Mouse (Mus musculus) c-Kit-positive CD71-negative TER-119-negative erythroid progenitor cells, embryonic 14.5 days (primary cell): ENCODE results near the gene Mlip.
"Not testable (repeated sequence)": the region's sequence is repeated elsewhere in the genome, so short reads cannot be mapped to it uniquely, and the experiment has no call there.

ENCODE experiments used
- DNase-seq: peaks from one replicate; pipeline ENCODE4 v3.0.0-alpha.2; 2013; ENCODE audit warnings: low read depth

Mlip gene

DNA sequence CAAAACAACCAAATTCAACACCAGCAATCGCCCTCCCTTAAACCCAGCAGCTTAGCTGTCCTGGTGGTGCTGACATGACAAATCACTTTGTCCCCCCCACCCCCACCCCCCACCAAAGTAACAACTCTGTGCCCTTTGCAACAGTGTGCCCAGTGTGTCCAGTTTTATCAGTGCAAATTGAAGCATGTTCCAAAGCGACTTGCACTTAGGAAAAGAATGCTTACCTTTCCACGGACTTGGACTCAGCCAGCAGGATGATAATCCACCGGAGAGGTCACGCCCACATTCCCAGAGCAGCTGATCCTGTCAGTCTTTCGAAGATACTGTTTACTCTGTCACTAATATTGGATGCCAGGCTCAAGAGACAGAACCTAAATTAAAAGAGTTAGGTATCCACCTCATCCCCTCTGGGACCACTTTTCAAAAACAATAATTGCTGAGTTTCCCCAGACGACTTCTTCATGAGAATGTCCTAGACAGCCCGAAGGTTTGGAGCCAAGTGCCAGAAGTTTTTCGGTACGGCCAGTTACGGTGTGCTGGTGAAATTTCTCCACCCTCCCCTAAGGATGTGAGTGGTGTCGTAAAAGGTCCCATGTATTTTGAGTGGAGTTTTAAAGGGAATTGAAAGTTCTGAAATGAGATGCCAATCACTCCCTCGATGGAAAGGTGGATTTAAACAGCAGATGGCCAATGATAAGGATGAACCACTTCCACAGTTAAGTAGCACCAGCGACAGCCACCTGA is at the start of gene Mlip:
Gene Mlip (minus strand): TSS at position 538 of the 744 bp plus-strand sequence.
- DNase-seq = no peak

DNA sequence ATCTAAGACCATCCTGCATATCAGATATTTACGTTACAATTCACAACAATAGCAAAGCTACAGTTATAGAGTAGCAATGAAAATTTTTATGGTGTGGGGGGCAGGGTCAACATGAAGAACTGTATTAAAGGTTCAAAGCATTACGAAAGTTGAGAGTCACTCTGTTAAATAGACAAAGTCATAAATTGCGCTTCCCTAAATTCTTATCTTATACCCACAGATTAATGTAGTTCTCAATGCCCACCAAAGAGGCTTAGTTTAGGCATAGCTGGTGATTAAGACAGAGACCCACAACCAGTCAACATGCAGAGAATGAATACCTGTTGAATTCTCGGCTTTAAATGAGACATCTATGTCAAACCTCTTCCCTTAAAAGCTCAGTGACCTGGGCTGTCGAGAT is 47.0 kb upstream of the Mlip start:
- DNase-seq = no peak

DNA sequence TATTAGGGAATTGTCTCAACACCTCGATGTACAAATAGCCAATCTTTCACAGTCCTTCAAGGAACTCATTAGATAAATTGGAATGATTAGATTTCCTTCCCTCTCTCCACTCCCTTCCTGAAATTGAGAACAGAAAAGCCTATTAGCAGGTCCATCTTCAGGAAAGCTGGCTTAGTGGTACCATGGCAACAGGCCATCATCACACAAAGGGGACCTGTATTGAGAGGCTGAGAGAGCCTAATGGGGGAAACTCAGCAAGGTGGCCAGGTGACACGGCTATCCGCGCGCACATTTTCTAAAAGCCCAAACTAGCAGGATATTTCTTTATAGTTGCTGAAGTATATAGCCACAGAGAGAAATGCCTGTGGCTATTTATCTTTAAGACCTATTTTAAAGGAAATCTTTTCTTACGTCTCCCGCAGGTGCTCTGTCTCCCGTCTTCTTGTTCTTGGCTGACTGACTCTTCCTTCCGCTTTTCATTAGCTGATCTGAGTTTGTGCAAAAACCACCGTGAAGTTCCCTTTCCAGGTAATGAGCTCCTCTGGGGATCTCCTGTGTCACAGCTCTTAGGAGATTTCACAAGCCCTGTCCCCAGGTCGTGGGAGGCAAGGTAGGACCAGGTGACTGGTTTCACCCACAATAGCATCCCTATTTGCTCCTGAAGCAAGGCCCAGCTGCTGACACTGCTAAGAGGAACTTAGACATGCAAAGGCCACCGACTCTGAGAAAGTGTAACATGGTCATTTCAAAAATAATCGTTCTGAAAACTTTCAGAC is 46.3 kb upstream of the Mlip start:
- no peak for DNase-seq

DNA sequence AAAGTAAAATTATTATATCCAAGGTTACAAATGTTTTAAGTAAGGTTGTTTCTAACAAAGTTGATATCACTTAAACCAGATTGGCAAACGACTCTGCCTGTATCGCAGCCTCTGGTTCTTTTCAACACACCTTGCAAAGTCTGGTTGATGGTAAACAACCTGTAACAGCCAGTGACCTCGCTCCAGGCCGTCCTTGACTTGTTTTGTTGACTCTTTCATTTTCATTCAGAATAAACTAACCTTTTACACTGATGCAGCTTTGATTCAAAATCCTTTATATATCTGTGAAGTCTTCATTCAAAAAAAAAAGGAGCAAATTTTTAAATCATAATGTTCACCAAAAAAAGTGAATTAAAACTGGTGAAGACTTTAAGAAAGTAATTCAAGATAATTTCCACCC is 44.3 kb upstream of the Mlip start:
- DNase-seq = no peak

DNA sequence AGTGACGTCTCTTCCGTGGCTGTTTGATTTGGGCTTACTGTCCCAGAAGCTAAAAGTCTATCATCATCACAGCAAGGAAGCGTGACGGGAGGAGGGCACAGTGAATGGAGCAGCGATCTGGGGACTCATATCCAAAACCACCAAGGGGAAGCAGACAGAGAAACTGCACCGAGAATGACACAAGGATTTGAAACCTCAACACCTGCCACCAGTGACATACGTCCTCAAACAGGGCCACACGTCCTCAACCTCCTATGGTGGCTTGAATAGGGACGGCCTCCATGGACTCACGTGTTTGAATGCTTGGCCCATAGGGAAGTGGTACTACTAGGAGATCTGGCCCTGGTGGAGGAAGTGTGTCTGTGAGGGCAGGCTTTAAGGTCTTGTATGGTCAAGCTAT is 38.5 kb upstream of the Mlip start:
- no peak for DNase-seq

DNA sequence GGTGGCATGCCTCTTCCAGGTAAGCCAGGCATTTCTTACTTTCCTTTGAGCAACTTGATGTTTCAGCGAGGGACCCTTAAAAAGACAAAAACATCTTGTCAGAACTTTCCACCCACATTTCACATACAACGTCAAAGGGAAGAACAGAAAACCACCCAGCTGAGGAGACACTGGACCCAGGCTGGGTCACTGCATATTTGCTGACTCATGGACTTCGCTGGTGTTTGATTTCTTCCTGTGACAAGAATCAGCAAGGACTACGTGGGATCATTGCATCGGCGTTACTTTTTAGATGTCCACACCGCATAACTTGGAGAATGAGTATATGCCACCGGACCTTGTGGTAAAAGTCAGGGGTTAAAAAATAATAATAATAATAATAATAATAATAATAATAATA is 36.2 kb upstream of the Mlip start:
- DNase-seq = no peak

DNA sequence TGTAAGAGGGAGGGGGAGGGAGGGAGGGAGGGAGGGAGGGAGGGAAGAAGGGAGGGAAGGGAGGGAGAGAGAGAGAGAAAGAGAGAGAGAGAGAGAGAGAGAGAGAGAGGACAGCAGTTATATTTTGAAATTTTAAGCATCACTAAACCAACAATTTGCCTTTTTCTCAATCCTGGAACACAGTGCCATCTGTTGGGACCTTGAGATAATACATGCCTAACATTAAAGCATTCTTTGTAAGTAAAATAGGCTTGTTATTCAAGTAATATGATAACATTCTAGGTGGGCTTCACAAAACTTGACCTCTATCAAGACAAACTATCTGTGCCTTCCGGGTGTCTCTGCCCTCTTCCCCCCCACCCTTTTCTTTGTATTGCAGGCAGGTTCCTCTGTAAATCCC is 34.0 kb upstream of the Mlip start:
- DNase-seq = peak; percentile 29

DNA sequence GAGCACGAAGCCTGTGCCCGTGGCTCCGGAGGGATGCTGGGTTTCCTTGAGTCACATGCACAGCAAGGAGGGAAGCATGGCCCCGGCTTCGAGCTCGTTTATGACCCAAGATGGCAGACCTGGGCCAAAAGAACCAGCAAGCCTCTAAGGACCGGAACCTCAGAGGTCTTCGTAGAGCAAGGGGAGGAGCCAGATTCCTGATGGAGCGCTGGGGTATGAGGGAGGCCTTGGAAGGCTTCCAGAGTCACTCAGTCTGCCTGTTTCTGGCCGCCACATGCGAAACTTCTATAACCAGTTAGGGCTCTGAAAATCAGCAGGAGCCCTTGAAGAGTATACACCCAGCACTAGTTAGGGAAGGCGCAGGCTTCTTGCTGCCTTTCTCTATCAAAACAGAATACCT is 32.8 kb upstream of the Mlip start:
- no peak for DNase-seq

DNA sequence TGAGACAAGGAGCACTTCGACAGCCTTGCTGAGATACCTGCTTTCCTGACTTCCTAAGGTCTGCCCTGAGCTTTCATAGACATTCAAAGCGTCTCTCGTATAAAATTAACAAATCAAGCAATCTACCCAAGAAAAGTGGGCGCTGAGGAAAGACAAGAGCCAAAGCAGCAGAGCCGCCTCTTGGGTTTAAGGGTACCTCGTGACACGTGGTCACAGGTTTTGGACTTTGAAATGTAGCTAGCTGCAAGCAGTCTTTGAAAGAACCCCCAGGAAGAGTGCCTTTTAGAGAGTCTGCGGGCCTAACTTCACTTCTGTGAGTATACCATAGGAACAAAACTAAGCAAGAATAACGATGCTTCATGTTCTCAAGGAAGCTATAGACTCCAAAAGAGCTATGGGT is 31.9 kb upstream of the Mlip start:
- no peak for DNase-seq

DNA sequence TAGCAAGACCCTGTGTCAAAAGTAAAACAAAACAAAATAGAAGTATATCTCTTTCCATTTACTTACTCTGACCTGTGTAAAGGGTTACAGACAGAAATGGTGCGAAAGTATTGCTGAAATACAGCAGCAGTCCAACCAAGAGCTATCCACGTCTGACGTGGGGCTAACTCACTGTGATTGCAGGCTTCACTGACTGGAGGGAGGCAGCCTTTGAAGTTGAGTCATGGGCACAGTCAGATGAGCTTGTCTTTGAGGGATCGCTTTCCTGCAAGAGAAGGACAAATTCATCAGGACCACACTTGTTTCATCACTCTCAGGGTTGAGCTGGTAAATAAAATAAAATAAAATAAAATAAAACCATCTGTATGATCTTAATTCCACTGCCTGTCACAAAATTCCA is 31.2 kb upstream of the Mlip start:
- DNase-seq = no peak

DNA sequence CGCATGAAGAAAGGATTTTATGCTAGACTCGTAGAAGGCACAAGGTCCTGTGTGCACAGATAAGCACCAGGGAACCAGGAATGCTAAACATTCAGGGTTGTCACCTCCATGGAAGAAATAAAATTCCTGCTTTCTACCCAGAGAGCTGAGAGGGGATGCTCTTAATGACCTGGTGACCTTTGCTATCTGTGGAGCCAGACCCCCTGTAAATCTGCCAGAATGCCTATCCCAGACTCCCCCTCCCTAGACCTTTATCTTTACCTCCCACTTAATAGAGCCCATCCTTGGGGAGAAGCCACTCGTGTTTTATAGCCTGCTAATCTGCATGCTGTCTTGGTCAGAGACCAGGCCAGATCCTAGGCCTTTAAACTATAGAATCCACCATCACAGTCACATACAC is 29.7 kb upstream of the Mlip start:
- DNase-seq = no peak

DNA sequence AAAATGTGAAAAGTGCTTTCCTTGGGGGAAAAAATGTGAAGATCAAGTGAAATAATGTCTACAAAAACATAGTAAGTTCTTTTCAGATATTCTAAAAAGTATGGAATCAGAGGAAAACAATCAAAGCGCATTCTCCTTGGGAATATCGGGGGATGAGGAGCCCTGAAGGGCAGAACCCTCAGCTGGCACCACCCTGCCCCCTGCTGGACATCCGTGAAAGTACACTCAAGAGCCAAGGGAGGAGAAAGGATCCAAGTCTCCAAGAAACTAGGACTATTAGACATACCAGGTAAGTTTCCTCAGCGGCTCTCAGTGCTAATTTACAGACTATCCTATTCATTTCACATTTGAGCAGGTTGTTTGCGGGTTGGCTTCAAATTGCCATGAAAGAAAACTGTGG is 28.8 kb upstream of the Mlip start:
- DNase-seq = peak; percentile 32

DNA sequence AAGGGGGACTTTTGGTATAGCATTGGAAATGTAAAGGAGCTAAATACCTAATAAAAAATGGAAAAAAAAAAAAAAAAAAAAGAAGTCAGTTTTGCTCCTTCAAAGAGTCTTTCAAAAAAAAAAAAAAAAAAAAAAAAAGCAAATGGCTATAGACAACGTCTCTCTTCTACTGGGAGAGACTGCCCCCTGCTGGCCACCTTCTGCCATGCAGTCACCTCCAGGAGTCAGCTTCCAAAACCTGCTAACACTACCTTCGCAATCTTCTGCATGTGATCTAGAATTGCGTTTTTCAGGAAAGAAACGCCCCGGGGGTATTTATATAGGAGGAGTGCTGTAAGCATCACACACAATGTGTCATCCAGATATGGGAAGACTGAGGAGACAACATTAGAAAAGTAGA is 26.9 kb upstream of the Mlip start:
- peak; percentile 33 for DNase-seq

DNA sequence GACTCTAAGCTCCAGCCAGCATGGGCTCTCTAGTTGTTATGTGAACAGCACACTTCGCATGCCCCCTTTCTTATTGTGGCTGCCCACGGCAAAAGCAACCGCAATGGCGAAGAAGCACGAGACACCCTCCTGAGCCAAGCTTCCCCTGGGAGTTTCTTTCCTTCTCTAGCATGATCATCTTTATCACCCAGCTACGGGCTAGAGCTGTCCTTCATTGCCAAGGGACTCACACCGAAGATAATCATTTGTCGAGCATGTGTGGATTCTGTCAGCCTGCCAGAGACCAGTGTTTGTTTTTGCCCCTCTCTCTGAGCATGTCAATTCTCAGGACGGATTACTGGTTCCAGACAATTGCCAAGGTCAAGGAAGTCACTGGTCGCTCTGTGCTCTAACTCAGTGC is 24.9 kb upstream of the Mlip start:
- DNase-seq = no peak

DNA sequence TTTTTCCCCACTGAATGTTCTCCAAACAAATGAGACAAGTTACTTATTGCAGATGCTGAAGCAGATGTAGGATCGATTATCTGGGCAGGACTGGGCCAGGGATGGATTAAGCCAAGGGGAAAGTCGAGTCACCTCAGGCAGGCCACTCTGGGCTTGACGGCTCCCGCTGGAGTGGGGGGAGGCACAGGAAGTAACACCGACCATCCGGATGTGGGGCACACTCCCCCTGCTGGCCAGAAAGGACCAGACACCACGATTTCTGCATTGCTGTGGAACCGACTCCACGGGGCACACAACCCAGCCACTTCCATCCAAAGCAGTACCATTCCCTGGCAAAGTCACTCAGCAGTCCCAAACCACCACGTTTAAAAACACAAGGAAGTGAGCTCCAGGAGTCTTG is 24.3 kb upstream of the Mlip start:
- DNase-seq = peak; percentile 22

DNA sequence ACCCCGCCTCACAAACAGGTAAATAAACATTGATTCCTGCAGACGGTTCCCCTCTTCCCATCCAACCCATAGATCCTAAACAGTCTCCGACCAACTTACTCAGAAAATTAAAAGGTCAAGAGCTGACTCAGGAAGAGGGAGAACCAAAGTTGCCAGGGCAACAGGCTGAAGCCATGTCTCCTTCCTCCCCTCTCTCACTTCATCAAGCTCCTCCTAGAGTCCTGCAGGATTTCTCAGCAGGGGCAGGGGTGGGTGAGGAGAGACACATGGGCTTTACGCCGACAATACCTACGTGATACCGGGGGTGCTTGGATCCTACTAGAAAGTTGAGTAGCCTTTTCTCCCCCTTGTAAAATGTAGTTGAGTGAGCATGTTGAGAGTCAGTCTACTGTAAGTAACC is 23.8 kb upstream of the Mlip start:
- no peak for DNase-seq

DNA sequence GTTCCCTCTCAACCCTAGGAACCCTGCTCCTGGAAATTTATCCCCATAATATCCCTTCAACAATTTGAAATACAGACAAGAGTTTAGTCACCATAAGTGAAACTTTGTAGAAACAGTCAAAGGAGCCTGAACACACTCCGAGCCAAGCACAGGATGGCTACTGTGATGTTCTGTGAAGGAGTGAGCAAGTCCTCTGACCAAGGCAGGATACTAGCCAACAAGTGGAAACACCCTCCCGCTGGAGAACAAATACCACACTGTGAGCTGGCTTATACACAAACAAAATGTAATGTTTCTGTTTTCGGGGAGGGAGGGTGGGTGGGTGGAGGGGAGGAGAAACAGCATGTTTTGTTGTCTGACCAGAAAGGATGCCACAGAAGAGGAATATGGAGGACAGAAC is 17.9 kb upstream of the Mlip start:
- no peak for DNase-seq

DNA sequence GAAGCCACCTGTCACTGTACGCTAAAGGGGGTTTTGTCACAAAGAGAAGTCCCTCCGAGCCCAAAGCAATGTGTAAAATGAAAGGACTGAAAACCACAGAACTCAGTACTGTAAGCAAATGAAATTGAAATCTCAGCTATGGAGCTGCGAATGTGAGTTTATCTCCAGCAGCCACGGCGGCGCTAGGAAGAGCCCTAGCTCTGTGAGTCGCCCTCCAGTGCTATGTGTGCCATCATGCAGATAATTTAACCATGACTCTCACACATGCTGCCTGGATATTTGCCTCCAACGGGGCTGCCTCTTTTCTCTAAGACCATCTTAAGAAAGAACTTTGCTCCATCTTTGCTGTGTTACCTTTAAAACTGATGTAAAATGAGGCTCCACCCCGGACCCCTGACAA is 16.5 kb upstream of the Mlip start:
- DNase-seq = no peak

DNA sequence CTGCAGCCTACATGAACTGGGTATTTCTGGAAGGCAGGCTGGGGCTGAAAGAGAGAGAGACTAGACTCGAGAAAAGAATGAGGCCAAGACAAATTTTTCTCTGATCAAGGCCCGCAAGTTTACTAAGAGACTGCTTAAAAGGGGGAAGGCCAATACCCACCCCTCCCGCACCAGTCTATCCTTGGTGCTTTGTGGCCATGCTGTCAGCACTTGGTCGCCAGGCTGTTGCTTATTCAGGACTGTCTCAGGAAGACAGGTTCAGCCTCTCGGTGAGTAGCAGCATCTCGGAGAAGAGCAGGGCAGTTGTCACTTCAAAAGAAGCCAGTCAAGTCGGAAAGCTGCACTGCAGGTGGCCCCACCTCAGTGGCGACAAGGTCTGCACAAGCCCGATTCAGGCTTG is 11.9 kb upstream of the Mlip start:
- not testable (repeated sequence) for DNase-seq

DNA sequence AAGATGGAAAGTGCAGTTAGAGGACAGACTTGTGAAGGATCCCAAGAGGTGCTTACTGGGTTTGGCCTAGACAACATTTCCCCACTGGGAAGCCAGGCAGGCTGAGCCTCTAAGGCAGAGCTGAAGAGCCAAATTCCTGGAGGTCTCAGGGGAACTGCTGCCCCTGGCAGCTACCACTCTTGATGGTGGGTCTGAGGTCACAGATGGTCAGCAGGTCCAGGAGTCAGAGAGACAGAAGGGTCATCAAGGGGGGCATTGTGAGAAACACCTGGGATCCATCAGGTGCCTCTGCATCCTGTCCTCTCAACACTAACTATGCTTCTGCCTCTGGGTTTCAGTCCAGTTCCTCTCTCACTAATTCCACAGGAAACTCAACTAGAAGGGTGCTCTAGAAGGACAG is 10.1 kb upstream of the Mlip start:
- DNase-seq = no peak

DNA sequence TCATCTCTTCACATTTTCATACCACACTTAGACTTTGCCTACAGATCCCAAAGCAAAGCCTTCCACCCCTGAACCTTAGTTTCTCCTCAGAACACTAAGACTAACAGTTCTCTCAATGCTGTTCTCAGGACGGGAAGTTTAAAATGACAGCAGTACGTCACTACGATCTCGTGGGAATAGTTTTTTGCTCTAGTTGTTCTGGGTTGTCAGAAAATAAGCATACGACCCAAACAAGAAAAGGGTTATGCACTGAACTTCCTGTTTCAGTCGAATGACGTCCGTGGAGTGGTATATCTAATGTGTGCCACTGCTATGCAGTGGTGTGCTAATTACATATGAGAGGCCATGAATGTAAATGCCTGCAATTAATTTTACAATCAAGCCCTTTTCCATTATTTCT is 7.9 kb upstream of the Mlip start:
- no peak for DNase-seq

DNA sequence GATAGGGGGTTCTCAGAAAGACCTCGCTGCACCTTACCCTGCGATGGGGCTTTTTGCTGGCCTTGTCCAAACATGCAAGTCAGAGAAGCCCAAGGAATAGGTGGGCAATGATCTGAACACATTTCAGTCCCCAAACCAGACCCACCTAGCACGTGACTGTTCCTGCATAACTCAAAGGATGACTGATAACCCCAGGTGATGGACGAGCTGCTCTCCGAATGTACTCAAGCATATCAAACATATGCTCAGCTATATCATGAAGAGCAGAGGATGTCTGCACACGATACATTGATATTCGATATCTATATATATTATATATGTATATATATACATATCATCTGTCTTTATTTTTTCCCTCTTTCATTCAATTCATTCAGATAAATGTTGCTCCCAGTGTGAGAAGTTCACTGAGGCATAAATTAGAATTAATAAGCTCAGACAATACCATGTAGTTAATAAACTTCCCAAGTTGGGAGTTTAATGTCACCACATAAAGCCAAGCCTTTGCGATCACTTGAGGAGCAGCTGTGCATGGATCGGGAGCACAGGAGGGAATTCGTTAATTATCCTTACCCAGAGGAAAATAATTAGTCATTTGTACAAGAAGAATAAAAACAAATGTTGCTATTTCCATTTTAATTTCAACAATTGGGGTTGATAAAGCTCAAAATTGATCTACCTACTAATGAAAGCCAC is 6.7 kb upstream of the Mlip start:
- no peak for DNase-seq

DNA sequence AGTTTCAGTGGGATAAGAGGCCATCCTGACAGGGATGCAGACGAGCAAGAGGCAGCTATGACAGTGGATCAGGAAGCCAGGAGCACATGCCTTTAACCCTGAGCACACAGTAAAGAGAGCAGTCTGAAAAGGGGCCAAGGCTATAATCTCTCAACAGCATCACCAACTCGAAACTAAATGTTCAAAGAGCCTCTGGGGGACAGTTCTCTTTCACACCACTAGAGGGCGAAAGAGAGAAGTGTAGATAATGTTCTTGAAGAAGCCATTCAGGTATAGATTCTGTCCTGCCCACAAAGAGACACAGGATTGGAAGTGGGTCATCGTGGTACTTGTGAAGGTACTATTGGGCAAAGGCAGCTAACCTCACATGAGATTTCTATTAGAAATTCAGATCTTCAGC is 1.2 kb upstream of the Mlip start:
- no peak for DNase-seq
